In genomic region chr9:118814056-118814455, GRCm38 (mm10) we compare ENCODE assay signal across 23 mouse cellular contexts.
DNase-seq lines count a peak whose midpoint lies in the region; ATAC-seq and TF ChIP-seq lines count a peak whose summit lies in the region.
"Had no signal": no experiment of that assay in that cellular context is flagged by ENCODE, and none has a peak within 500 bp of the region (broad histone marks: within the 10 kb centered on the region; RNA-seq: fewer than 3 reads in every experiment).

No protein-coding gene starts in this region.

- H3K9ac ChIP-seq in kidney, embryonic 14.5 days (ENCODE audit: low read depth, low read length) = no peak overlapping the region; the same call in 1 of the 2 replicates
- H3K9ac ChIP-seq in kidney, postnatal 0 days (ENCODE audit: low read depth, low read length) = no peak overlapping the region
- H3K9ac ChIP-seq: forebrain, embryonic 12.5 days; forebrain, embryonic 15.5 days; heart, embryonic 12.5 days; heart, embryonic 15.5 days had no signal

- TF ChIP-seq CTCF in kidney, postnatal 0 days (IDR thresholded peaks at IDR 0.05; ENCODE audit: low read depth) = no peak

- 28% methylated on average over 16 of the region's 16 CpGs for WGBS in kidney, embryonic 14.5 days
- WGBS in kidney, postnatal 0 days = 25% methylated on average over 16 of the region's 16 CpGs

- no peak overlapping the region for H3K4me3 ChIP-seq in kidney, embryonic 14.5 days (ENCODE audit: low read length)
- no peak overlapping the region for H3K4me3 ChIP-seq in kidney, postnatal 0 days (replicated peaks; ENCODE audit: low read depth, low read length)
- H3K4me3 ChIP-seq: erythroblast, embryonic 14.5 days; forebrain, embryonic 12.5 days; forebrain, embryonic 15.5 days; heart, embryonic 12.5 days; heart, embryonic 15.5 days had no signal

- peak; percentile 53 for ATAC-seq in kidney, embryonic 14.5 days (ENCODE audit: low FRiP score, low TSS enrichment)
- no peak for ATAC-seq in kidney, postnatal 0 days (replicated peaks; ENCODE audit: low FRiP score, low read depth)
- ATAC-seq: activated CD4-positive, CD25-positive, alpha-beta regulatory T cell, adult 4 months; forebrain, embryonic 15.5 days; hindbrain, embryonic 16.5 days had no signal

- H3K27me3 ChIP-seq in kidney, embryonic 14.5 days (ENCODE audit: control insufficient read depth, insufficient read depth, low read length) = no peaks in the 10 kb centered on the region
- no peaks in the 10 kb centered on the region for H3K27me3 ChIP-seq in kidney, postnatal 0 days (ENCODE audit: insufficient read depth, low read length)
- H3K27me3 ChIP-seq: forebrain, embryonic 12.5 days; forebrain, embryonic 15.5 days; heart, embryonic 12.5 days; heart, embryonic 15.5 days had no signal

- peaks cover 5% of the 10 kb centered on the region; the same call in 1 of the 2 replicates for H3K36me3 ChIP-seq in kidney, embryonic 14.5 days (ENCODE audit: control insufficient read depth, insufficient read depth, low read length)
- H3K36me3 ChIP-seq in kidney, postnatal 0 days (ENCODE audit: insufficient read depth, low read length) = no peaks in the 10 kb centered on the region
- H3K36me3 ChIP-seq: forebrain, embryonic 12.5 days; forebrain, embryonic 15.5 days; heart, embryonic 15.5 days had no signal

- peak overlapping the region; percentile 71; the same call in 1 of the 2 replicates for H3K27ac ChIP-seq in kidney, embryonic 14.5 days (ENCODE audit: low read depth, low read length)
- H3K27ac ChIP-seq in kidney, postnatal 0 days = no peak overlapping the region
- H3K27ac ChIP-seq: forebrain, embryonic 12.5 days; forebrain, embryonic 15.5 days; heart, embryonic 15.5 days had no signal

- peak; percentile 27 for DNase-seq in adrenal gland, postnatal 14 days
- no peak for DNase-seq in adrenal gland, adult 2 months
- DNase-seq in kidney, adult 8-10 months = no peak
- DNase-seq in kidney, postnatal 0 days (ENCODE audit: low spot score) = peak; percentile 76
- no peak for DNase-seq in kidney, adult 9 months
- no peak for DNase-seq in urinary bladder, postnatal 25 days (ENCODE audit: low spot score)
- DNase-seq: cerebellum, adult 11-12 months; cerebellum, adult 8-10 months; cerebellum, postnatal 10 days; cerebellum, postnatal 36 days; embryo, embryonic 11 days; gastrocnemius, postnatal 25 days; heart, adult 18-20 months; heart, postnatal 10 days; heart, postnatal 4 days had no signal

- H3K9me3 ChIP-seq in kidney, embryonic 14.5 days (ENCODE audit: control insufficient read depth, low read length) = no peaks in the 10 kb centered on the region
- no peaks in the 10 kb centered on the region for H3K9me3 ChIP-seq in kidney, postnatal 0 days (replicated peaks; ENCODE audit: low read length)
- H3K9me3 ChIP-seq: forebrain, embryonic 12.5 days; forebrain, embryonic 15.5 days; heart, embryonic 15.5 days had no signal

- peak overlapping the region; percentile 12; the same call in 1 of the 2 replicates for H3K4me2 ChIP-seq in kidney, embryonic 14.5 days (replicated peaks; ENCODE audit: low read depth, low read length)
- peak overlapping the region; percentile 11; the same call in 1 of the 2 replicates for H3K4me2 ChIP-seq in kidney, postnatal 0 days (ENCODE audit: low read length)
- H3K4me2 ChIP-seq: forebrain, embryonic 12.5 days; forebrain, embryonic 15.5 days; heart, embryonic 12.5 days; heart, embryonic 15.5 days had no signal

- H3K4me1 ChIP-seq in kidney, embryonic 14.5 days (ENCODE audit: control insufficient read depth, insufficient read depth, low read length) = peaks cover 40% of the 10 kb centered on the region; the same call in 1 of the 2 replicates
- 0 out of 2 replicates have a peak, but pooled peaks cover 4% of the 10 kb centered on the region for H3K4me1 ChIP-seq in kidney, postnatal 0 days (replicated peaks; ENCODE audit: insufficient read depth, low read length)
- H3K4me1 ChIP-seq: heart, embryonic 12.5 days had no signal

Comparison
In these comparisons a context has a peak if more than half of its experiments do, and no peak if none do; other contexts are left out.
1. DNase-seq: peak in adrenal gland, postnatal 14 days (single experiment) and kidney, postnatal 0 days (single experiment); none in adrenal gland, adult 2 months (single experiment), kidney, adult 8-10 months (0 of 2), kidney, adult 9 months (single experiment) and urinary bladder, postnatal 25 days (single experiment).